Mouse (Mus musculus): ENCODE measurements around the gene Bcas3. TPM values are rescaled to one million over a fixed set of nuclear protein-coding genes. Genes with fewer than 3 reads are reported as not detected.

Gene Bcas3
- total and polyA plus RNA-seq, 3 experiments: 20.1 to 61.0 (median 41.3) TPM

GRCm38 (mm10) chr11:85696491-85697398 lies 343.8 kb downstream of the Bcas3 start:
- Histone ChIP-seq H3K4me3 (ENCODE audit: low read depth, low read length) (no peak overlapping the region), H3K36me3 (replicated peaks) (no peaks in the 10 kb centered on the region), H3K4me1 (ENCODE audit: insufficient read depth, low read depth, low read length) (no peaks in the 10 kb centered on the region), H3K27me3 (ENCODE audit: insufficient read depth, low read length) (peaks cover 13% of the 10 kb centered on the region), H3K9me3 (replicated peaks) (no peaks in the 10 kb centered on the region)
- TF ChIP-seq POLR2AphosphoS5 (IDR thresholded peaks at IDR 0.05; ENCODE audit: insufficient replicate concordance, low read depth, low read length) (no peak), CTCF (IDR thresholded peaks at IDR 0.05; ENCODE audit: low read depth, low read length) (no peak), GATA2 (IDR thresholded peaks at IDR 0.05; ENCODE audit: borderline replicate concordance, low read depth, low read length) (no peak), GATA1 (IDR thresholded peaks at IDR 0.05; ENCODE audit: borderline replicate concordance, low read length) (no peak), TAL1 (conservative IDR thresholded peaks at IDR 0.05; ENCODE audit: low read depth, low read length) (no peak)
- DNase-seq (ENCODE audit: low spot score): no peak
- no peak for ATAC-seq (ENCODE audit: extremely low read depth, insufficient number of reproducible peaks, low FRiP score, poor library complexity, severe bottlenecking)

DNA sequence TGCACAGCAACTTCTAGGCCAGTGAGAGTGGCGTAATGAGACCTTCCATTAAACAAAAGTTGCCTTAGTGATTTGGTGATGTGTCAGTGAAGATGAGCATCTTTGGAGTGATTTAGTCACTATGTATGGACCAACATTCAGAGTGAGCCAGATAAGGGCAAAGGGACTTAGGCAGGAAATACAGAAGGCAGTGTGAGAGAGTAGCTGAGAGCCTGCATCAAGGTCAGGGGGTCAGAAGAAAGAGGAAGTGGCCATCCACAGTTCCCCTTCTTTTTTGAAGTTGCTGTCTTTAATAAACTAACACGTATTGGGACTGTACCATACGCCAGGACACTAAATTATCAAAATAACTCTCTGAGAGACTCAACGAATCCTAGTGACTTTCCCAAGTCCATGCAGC lies 344.5 kb downstream of the Bcas3 start:
- ATAC-seq (ENCODE audit: extremely low read depth, insufficient number of reproducible peaks, low FRiP score, poor library complexity, severe bottlenecking): no peak

GRCm38 (mm10) chr11:85698242-85698641 lies 345.3 kb downstream of the Bcas3 start:
- TF ChIP-seq POLR2AphosphoS5 (IDR thresholded peaks at IDR 0.05; ENCODE audit: insufficient replicate concordance, low read depth, low read length): no peak
- no peak for TF ChIP-seq GATA2 (IDR thresholded peaks at IDR 0.05; ENCODE audit: borderline replicate concordance, low read depth, low read length)
- TF ChIP-seq TAL1 (conservative IDR thresholded peaks at IDR 0.05; ENCODE audit: low read depth, low read length): no peak
- no peak for TF ChIP-seq CTCF (IDR thresholded peaks at IDR 0.05; ENCODE audit: low read depth, low read length)
- no peak for TF ChIP-seq GATA1 (IDR thresholded peaks at IDR 0.05; ENCODE audit: borderline replicate concordance, low read length)
- Histone ChIP-seq H3K4me3 (ENCODE audit: low read depth, low read length) (no peak overlapping the region), H3K36me3 (replicated peaks) (no peaks in the 10 kb centered on the region), H3K27me3 (ENCODE audit: insufficient read depth, low read length) (peaks cover 13% of the 10 kb centered on the region), H3K9me3 (replicated peaks) (no peaks in the 10 kb centered on the region), H3K4me1 (ENCODE audit: insufficient read depth, low read depth, low read length) (no peaks in the 10 kb centered on the region)
- DNase-seq (ENCODE audit: low spot score) (no peak), ATAC-seq (ENCODE audit: extremely low read depth, insufficient number of reproducible peaks, low FRiP score, poor library complexity, severe bottlenecking) (no peak)

More for the DNA sequence above, 344.5 kb downstream of the Bcas3 start:
- H3K4me3 ChIP-seq (ENCODE audit: low read depth, low read length): no peak overlapping the region
- no peak for DNase-seq (ENCODE audit: low spot score)
- peaks cover 13% of the 10 kb centered on the region for H3K27me3 ChIP-seq (ENCODE audit: insufficient read depth, low read length)
- H3K36me3 ChIP-seq (replicated peaks): no peaks in the 10 kb centered on the region
- TF ChIP-seq TAL1 (conservative IDR thresholded peaks at IDR 0.05; ENCODE audit: low read depth, low read length) (no peak), POLR2AphosphoS5 (IDR thresholded peaks at IDR 0.05; ENCODE audit: insufficient replicate concordance, low read depth, low read length) (no peak), CTCF (IDR thresholded peaks at IDR 0.05; ENCODE audit: low read depth, low read length) (no peak), GATA1 (IDR thresholded peaks at IDR 0.05; ENCODE audit: borderline replicate concordance, low read length) (no peak), GATA2 (IDR thresholded peaks at IDR 0.05; ENCODE audit: borderline replicate concordance, low read depth, low read length) (no peak)
- H3K4me1 ChIP-seq (ENCODE audit: insufficient read depth, low read depth, low read length): no peaks in the 10 kb centered on the region
- H3K9me3 ChIP-seq (replicated peaks): no peaks in the 10 kb centered on the region

GRCm38 (mm10) chr11:85704062-85704748 lies 351.2 kb downstream of the Bcas3 start:
- ATAC-seq (ENCODE audit: extremely low read depth, insufficient number of reproducible peaks, low FRiP score, poor library complexity, severe bottlenecking): no peak

GRCm38 (mm10) chr11:85706630-85707029 lies 353.7 kb downstream of the Bcas3 start:
- H3K9me3 ChIP-seq (replicated peaks): no peaks in the 10 kb centered on the region
- H3K27me3 ChIP-seq (ENCODE audit: insufficient read depth, low read length): peaks cover 12% of the 10 kb centered on the region
- no peak overlapping the region for H3K4me3 ChIP-seq (ENCODE audit: low read depth, low read length)
- TF ChIP-seq GATA1 (IDR thresholded peaks at IDR 0.05; ENCODE audit: borderline replicate concordance, low read length): no peak
- TF ChIP-seq POLR2AphosphoS5 (IDR thresholded peaks at IDR 0.05; ENCODE audit: insufficient replicate concordance, low read depth, low read length): no peak
- no peak for TF ChIP-seq GATA2 (IDR thresholded peaks at IDR 0.05; ENCODE audit: borderline replicate concordance, low read depth, low read length)
- TF ChIP-seq TAL1 (conservative IDR thresholded peaks at IDR 0.05; ENCODE audit: low read depth, low read length): no peak
- no peak for TF ChIP-seq CTCF (IDR thresholded peaks at IDR 0.05; ENCODE audit: low read depth, low read length)
- no peaks in the 10 kb centered on the region for H3K36me3 ChIP-seq (replicated peaks)
- no peak for ATAC-seq (ENCODE audit: extremely low read depth, insufficient number of reproducible peaks, low FRiP score, poor library complexity, severe bottlenecking)
- no peak for DNase-seq (ENCODE audit: low spot score)
- no peaks in the 10 kb centered on the region for H3K4me1 ChIP-seq (ENCODE audit: insufficient read depth, low read depth, low read length)

More at GRCm38 (mm10) chr11:85704062-85704748, 351.2 kb downstream of the Bcas3 start:
- no peak for DNase-seq (ENCODE audit: low spot score)
- H3K36me3 ChIP-seq (replicated peaks): no peaks in the 10 kb centered on the region
- no peaks in the 10 kb centered on the region for H3K9me3 ChIP-seq (replicated peaks)
- no peaks in the 10 kb centered on the region for H3K4me1 ChIP-seq (ENCODE audit: insufficient read depth, low read depth, low read length)
- H3K4me3 ChIP-seq (ENCODE audit: low read depth, low read length): no peak overlapping the region
- H3K27me3 ChIP-seq (ENCODE audit: insufficient read depth, low read length): peaks cover 10% of the 10 kb centered on the region
- no peak for TF ChIP-seq GATA1 (IDR thresholded peaks at IDR 0.05; ENCODE audit: borderline replicate concordance, low read length)
- no peak for TF ChIP-seq CTCF (IDR thresholded peaks at IDR 0.05; ENCODE audit: low read depth, low read length)
- TF ChIP-seq POLR2AphosphoS5 (IDR thresholded peaks at IDR 0.05; ENCODE audit: insufficient replicate concordance, low read depth, low read length): no peak
- no peak for TF ChIP-seq TAL1 (conservative IDR thresholded peaks at IDR 0.05; ENCODE audit: low read depth, low read length)
- no peak for TF ChIP-seq GATA2 (IDR thresholded peaks at IDR 0.05; ENCODE audit: borderline replicate concordance, low read depth, low read length)

DNA sequence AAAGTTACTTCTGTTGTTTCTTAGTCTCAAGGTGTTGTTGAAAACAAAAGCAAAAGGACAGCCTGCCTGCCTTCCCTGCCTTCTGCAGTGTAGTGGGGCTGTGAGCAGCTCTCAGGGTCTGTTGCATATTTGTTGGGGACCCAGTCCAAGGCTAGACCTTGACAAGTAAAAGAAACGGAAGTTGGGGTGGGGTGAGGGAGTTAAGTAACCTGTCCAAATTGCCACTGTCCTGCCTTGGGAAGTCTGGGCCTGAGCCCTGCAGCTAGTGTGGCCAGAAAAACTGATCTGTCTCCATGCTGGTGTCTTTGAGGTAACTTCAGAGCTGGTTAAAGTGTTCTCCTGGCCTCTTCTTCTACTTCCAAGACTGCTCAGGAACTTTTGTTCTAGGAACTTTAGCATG lies 354.5 kb downstream of the Bcas3 start:
- H3K4me1 ChIP-seq (ENCODE audit: insufficient read depth, low read depth, low read length): no peaks in the 10 kb centered on the region
- no peaks in the 10 kb centered on the region for H3K36me3 ChIP-seq (replicated peaks)
- ATAC-seq (ENCODE audit: extremely low read depth, insufficient number of reproducible peaks, low FRiP score, poor library complexity, severe bottlenecking) (no peak), DNase-seq (ENCODE audit: low spot score) (no peak)
- H3K27me3 ChIP-seq (ENCODE audit: insufficient read depth, low read length): peaks cover 13% of the 10 kb centered on the region
- H3K9me3 ChIP-seq (replicated peaks): no peaks in the 10 kb centered on the region
- TF ChIP-seq TAL1 (conservative IDR thresholded peaks at IDR 0.05; ENCODE audit: low read depth, low read length): no peak
- no peak for TF ChIP-seq POLR2AphosphoS5 (IDR thresholded peaks at IDR 0.05; ENCODE audit: insufficient replicate concordance, low read depth, low read length)
- no peak for TF ChIP-seq CTCF (IDR thresholded peaks at IDR 0.05; ENCODE audit: low read depth, low read length)
- TF ChIP-seq GATA2 (IDR thresholded peaks at IDR 0.05; ENCODE audit: borderline replicate concordance, low read depth, low read length): no peak
- no peak for TF ChIP-seq GATA1 (IDR thresholded peaks at IDR 0.05; ENCODE audit: borderline replicate concordance, low read length)
- no peak overlapping the region for H3K4me3 ChIP-seq (ENCODE audit: low read depth, low read length)

All from G1E (cell line).